Mouse (Mus musculus): ENCODE data around the gene BC048562. TPM values are rescaled to one million over a fixed set of nuclear protein-coding genes. Genes with fewer than 3 reads are reported as not detected.

BC048562 gene
- polyA plus RNA-seq (2012; rRNA removed): not detected in 2 replicates

DNA sequence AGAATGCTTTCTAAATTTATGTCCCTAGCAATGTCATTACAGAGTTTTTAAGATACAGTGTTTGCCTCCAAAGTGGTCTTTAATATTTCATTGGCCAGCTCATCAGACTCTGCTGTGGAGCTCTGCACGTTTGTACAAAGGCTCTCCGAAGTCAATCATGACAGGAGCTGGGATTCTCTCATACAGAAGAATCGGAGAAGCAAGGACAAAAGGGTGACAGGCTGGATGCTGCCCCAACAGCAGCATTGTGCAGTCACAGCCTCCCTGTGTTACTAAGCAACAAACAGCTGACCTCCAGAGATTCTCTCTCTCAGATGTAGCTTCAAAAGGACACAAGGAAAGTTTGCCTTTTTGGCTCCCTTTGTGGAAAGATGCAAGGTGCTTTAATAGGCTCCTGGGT, at the start of gene BC048562:
BC048562 (plus strand) TSS at position 301 of the 400 bp plus-strand sequence.
- no peak for DNase-seq (ENCODE audit: extremely low spot score in 1 of 2, low spot score in 1 of 2)

DNA sequence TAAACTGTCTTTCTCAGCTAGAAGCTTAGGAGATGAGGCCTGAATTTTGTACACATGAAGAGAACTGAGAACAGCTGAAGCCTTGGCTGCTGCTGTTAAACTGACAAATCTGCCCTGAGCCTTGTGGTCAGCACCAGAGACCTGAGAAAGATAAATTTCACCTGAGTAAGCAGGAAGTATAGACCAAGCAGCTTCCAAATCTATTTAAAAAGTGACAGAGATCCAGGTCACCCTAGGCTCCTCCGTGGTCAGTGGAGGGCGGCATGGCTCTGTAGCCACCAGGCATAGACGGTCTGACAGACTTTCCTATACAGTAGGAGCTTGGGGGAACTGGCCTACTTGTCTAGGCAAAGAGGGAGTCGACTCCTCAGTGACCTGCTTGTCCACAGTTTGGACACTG, 49.5 kb upstream of the BC048562 start:
- DNase-seq (ENCODE audit: extremely low spot score in 1 of 2, low spot score in 1 of 2): no peak

DNA sequence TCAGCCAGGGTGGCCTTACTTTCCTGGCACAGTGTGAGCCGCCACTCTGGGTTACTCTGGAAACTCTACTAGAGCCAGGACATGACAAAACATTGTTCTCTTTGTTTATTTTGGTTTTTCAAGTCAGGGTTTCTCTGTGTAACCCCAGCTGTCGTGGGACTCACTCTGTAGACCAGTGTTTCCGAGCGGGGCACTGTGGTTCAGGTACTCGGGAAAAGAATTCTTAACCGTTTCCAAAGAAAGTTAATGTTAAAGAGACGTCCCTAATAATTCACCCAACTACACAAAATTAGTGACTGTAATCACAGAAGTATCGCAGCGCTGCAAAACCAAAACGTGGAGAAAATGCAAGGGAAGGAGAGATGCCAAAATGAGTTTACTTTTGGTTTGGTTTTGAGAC, 47.7 kb upstream of the BC048562 start:
- DNase-seq (ENCODE audit: extremely low spot score in 1 of 2, low spot score in 1 of 2): no peak

DNA sequence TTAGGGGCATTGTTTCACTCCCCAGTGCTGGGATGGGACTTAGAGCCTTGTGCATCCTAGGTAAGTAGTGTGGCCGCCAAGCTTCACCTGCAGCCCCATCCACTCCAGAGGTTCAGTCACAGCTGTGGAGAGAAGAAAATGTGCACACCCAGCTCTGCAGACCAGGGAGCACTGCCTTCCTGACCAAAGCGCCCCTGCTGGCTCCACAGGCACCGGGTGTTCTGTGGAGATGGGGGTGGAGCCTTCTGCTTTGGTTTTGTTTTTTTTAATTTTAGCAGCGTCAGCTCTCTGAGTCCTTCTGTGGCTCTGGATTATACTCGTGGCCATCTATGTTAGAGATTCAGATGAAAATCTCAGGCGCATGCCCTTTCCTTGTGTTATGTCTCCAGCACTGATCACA, 47.1 kb upstream of the BC048562 start:
- DNase-seq (ENCODE audit: extremely low spot score in 1 of 2, low spot score in 1 of 2): no peak

DNA sequence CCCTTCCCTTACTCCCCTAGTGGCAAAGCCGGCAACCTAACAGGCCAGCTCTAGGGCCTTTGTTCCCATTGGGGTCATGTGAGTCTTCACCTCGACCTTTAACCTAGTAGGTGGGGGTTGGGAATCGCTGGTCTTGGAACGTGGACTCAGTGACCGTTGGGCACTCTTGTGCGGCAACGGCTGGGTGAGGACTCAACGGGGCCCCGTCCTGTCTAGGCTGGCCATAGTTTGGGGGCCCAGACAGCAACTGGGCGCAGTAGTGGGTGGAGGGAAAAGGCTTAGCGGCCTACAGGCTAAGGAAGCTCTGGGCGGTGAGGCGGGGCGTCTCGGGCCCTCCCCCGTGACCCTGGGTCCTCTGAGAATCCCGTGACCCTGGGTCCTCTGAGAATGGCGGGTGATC, 43.6 kb upstream of the BC048562 start, which contains the start of gene 1700102P08Rik:
1700102P08Rik (plus strand) TSS at position 130 of the 400 bp plus-strand sequence.
- no peak for DNase-seq (ENCODE audit: extremely low spot score in 1 of 2, low spot score in 1 of 2)

DNA sequence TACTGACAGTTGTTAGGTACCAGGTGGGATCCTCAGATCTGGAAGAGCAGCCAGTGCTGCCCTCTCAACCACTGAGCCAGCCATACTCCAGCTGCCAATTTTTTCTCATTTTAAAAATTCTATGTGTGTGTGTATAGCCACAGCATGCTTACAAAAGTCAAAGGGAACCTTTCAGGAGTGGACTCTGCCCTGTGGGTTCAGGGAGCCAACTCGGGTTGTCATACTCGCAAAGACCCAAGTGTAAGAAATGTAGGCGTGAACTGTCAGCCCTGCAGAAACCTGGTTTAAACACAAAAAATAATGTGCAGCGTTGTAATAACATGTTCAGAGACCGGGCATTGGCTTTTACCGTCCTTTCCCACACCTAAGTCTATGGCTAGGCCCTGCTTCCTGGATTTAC, 42.1 kb upstream of the BC048562 start:
- no peak for DNase-seq (ENCODE audit: extremely low spot score in 1 of 2, low spot score in 1 of 2)

DNA sequence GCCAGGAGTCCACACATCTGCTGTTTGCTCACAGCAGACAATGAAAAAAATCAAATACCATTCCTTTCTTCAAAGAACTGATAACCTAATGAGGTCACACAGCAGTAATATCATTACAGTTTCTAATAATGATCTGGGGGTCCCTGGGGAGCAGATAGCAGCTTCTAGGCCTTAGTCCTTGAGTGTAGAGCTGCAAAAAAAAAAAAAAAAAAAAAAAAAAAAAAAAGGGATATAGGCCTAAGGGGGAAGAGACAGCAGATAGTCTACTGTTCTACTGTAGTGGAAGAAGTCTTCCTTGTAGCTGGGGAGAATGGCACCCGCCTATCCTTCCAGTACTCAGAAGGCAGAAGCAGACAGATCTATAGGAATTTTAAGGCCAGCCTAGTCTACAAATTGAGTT, 40.9 kb upstream of the BC048562 start:
- DNase-seq (ENCODE audit: extremely low spot score in 1 of 2, low spot score in 1 of 2): no peak

DNA sequence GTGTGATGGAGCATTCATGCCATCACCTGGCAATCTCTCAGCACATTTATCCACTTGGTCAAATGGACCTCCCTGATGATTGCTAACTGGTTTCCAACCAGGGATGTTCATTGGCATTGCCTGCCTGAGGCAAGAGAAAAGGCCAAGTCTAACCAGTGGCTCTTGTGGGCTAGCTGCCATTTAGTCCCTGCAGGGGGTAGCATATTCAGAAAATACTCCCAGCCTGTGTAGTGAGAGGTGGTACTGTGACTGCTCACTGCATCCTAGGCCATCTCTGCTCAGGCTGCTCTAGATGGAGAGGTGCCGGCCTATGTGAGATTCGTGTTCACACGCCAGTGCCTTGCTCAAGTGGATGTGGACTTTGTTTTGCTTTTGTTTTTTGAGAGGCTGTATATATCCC, 38.0 kb upstream of the BC048562 start:
- DNase-seq (ENCODE audit: extremely low spot score in 1 of 2, low spot score in 1 of 2): no peak

DNA sequence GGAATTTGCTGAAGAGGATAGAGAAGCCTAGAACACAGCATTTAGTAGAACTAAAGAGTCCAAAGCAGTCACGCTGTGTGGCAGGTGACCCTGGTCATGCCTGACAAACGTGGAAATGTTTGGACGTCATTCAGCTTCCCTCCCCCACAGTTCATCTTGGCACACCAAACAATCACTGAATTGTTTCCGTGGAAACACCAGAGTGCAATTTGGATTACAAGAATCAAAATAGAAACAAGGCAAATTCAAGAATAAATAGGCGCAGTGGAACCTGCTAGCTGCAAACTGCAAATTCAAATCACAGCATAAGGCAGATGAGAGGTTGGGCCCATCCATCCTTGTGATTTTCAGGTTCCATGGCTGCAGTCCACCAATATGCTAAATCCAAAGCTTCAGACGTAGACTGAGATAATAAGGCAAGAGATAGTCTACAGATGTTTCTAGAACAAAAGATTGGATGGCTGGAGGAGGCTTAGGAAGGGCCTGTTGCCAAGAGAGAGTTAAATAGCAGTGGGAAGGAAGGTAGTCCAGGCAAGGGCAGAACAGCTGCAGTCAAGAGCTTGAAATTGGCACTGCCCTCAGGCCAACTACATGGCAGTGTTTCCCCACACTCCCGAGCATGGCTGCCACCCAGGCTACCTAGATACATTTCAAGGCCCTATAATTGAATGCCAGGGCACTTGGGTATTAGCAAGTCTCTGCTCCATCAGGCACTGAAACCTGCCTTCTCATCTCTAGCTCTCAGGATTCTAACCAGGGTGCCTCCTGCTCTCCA, 34.9 kb upstream of the BC048562 start:
- DNase-seq (ENCODE audit: extremely low spot score in 1 of 2, low spot score in 1 of 2): peak; percentile 74 to 81

DNA sequence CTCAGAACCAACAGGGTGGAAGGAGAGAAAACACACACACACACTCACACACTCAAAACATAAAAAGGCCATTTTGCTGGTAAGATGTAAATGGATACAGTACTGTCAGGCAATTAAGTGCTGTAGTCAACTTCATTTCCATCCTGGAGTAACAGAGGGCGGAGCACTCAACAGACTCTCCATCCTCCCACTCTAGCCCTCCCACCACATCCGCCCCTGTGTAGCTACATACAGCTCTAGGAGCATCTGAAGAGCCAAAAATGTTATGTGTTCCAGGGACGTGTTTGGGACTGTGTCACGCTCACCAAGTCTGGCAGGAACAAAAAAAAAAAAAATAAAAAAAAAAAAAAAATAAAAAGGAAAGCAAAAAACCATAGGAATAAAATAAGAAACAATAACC, 33.2 kb upstream of the BC048562 start:
- peak; percentile 53 to 70 for DNase-seq (ENCODE audit: extremely low spot score in 1 of 2, low spot score in 1 of 2)

DNA sequence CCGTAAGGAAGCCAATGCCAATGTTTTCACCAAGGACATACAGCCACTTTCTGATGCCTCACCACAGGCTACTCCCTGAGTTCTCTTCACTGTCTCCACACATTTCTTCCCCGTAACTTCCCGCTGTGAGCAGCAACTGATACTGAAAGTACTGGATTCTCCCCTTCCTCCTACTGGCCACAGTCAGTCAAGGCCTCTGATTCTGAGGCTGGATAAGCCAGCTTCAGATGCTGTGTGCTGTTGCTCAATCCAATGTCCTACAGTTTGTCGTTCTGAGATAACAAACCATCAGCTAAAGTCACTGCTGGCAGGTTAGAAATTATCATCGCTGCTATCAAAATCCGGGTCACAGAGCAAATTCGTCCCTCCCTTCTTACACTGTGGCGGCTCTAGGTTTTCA, 31.8 kb upstream of the BC048562 start:
- DNase-seq (ENCODE audit: extremely low spot score in 1 of 2, low spot score in 1 of 2): no peak

DNA sequence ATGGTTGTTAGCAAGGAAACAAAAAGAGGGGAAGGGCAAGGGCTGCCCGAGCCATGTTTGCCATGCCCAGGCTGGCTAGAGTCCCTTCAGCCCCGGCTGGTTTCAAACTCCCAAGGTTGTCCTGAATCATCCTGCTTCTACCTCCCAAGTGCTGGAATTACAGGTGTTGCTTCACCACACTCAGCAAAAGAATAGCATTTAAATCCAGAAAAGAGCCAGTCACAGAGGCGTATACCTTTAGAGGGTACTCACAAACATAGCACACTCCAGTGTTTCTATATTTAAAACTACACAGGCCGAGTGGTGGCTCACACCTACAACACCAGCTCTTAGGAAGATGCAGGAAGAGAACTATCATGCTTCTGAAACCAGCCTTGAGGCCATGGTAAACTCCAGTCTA, 26.7 kb upstream of the BC048562 start:
- no peak for DNase-seq (ENCODE audit: extremely low spot score in 1 of 2, low spot score in 1 of 2)

DNA sequence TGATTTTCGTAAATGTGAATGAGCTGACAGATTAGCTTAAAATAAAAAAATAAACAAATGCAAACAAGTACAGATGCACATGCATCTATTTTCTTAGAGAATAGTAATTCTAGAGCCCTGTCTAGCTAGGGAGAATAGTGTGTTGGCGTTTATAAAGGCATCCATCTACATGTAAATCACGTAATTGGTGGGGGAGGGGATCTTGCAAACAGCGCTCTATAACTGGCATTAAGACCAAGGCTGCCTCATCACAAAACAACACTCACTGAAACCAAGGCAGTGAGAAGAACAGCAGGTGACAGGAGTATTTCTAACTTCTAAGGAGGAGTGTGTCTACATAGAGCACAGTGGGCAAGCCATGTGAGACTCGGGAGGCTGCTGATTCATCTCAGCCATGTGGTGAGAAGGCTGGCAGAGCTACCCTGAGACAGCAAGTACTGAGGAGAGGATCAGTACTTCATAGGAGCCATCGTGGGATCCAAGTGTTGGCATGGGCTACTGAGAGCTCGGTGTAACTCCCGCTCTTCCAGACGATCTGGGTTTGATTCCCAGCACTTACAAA, 24.8 kb upstream of the BC048562 start:
- peak; percentile 79 to 80 for DNase-seq (ENCODE audit: extremely low spot score in 1 of 2, low spot score in 1 of 2)

DNA sequence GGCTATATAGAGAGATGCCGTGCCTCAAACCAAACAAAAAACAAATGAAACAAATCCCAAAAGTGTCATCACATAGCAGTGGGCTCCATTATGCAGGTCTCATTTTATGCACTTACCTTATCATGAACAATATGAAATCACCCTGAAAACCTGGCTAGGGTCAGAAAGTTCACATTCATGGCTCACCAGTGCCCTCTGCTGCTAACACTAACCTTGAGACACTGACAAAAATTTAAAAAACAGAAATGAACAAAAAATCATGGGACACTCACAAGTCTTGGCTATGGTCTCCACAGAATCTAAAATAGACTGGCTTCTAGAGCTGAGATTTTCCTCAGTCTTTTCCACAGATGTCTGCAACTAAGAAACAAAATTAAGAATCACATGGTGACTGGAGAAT, 24.1 kb upstream of the BC048562 start:
- DNase-seq (ENCODE audit: extremely low spot score in 1 of 2, low spot score in 1 of 2): peak in 1 of 2 experiments; percentile 60

DNA sequence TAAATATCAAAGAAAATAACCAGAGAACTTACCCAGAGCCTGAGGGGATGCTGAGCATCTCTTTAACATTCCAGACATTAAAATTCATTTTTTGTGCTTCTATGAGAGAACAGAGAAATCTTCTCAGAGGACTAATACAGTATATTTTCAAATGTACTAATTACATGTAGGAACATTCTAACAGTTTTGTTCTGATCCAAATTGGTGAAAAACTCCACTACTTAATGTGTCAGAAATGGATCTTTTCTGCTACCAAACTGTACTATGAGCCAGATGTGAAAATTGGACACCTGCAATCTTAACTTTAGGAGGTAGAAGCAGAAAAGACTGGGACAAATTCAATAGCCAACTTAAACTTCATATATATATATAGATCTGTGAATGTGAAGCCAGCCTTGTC, 7.9 kb upstream of the BC048562 start, which contains the start of gene Ccdc36:
Ccdc36 (minus strand) TSS at position 101 of the 400 bp plus-strand sequence.
- no peak for DNase-seq (ENCODE audit: extremely low spot score in 1 of 2, low spot score in 1 of 2)

DNA sequence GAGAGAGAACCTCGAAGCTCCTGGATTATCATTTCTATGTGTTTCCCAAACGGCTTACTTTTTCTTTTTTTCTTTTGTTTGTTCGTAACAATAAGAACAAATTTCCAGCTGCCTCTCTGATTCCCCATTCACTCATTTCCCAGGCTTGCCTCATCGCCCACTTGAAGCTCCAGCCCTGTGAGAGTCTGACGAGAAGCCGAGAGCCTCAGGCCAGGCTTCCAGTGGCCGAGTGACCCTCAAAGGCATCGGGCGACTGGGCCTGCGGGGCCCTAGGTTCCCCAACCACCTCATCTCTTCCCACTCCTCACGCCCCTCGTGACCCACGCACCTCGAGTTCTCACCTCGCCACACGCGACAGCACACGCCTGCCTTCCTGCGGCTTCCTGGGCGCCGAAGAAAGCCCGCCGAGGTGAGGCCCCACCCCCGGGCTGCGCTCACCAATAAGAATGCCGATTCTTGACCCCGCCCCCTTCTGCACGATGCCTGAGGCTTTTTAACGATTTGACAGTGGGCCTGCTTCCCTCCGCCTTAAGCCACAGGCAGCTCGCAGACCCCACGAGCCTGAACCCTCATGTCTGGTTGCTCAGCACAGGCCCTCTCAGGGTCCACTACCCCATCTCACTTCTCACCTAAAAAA, 4.7 kb upstream of the BC048562 start:
- no peak for DNase-seq (ENCODE audit: extremely low spot score in 1 of 2, low spot score in 1 of 2)

DNA sequence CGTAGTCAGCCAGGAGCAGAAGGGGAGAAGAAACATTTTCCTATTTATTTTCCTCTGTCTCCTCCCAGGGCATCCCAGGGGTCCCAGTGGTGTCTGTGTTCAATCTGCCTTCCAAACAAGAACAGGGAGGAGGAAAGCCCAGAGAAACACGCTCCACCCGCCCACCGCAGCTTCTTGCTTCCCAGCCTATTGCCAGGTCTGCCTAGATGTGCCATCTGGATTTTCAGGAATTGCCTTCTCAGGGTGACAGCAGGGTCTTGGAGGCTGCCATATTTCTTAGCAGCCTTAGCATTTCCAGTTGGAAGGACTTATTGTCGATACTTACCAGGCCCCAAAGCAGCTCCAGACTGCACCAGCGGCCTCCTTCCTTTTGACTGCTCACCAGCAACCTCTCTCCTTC, 2.9 kb downstream of the BC048562 start:
- DNase-seq (ENCODE audit: extremely low spot score in 1 of 2, low spot score in 1 of 2): no peak

DNA sequence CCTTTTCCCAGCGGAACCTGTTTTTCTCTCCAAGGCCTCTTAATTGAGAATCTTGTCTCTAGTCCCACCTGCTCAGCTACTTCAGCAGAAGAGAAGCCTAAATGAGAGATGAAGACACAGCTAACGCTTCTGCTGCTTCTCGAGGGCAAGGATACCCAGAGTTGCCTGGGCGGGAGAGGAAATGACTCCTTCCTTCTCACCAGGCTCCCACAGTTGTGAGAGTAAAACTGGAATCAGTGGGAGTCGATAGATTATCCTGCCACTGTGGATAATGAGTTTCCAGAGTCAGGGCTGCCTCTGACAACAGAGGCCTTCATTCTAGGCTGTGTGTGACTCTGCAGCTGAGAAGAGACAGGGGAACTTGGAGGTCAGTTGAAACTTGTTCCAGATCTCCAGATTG, 4.2 kb downstream of the BC048562 start:
- DNase-seq (ENCODE audit: extremely low spot score in 1 of 2, low spot score in 1 of 2): peak in 1 of 2 experiments; percentile 76

DNA sequence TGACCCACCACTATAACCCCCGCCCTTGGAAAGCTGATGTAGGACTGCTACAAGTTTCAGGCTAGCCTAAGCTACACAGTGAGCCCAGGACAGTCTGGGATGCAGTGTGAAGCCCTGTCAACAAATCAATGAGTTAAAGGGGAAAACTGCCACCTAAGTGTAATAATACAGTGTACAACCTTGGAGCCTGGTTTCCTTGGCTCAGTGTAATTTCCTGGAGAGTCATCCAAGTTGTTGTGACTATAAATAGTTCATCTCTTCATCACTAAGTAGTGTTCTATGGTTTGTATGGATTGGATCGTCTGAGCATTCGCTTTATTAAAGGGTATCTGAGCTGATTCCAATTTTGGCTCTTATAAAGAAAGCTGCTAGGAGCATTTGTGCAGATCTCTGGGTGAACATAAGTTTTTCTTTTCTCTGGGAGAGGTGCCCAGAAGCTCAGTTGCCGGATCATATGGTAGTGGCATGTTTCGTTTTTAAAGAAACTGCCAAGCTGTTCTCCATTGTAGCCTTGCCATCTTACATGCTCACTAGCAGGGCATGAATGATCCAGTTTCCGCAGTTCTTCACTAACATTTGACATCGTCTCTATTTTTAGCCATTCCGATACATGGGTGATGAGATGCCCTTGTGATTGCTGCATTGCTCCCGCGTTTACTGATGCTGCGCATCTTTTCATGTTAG, 5.1 kb downstream of the BC048562 start:
- DNase-seq (ENCODE audit: extremely low spot score in 1 of 2, low spot score in 1 of 2): peak; percentile 49 to 81

DNA sequence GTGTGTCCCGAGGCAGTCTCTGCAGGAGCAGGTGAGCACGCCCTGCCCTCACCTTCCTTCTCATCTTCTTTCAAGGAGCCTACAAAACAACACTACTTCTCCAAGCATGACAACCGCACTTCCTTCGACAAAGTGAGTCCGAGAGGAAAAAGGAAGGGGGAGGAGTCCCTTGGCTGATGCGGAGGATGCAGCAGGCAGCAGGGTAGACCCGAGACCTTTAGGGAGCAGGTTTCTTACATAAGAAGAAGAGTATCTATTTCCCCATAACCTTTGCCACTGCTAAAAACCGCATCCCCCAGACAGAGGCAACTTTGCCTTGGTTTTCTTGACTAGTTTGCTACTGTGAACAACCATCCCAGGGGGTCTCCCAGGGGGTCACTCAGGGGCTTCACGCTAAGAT, 8.8 kb downstream of the BC048562 start:
- no peak for DNase-seq (ENCODE audit: extremely low spot score in 1 of 2, low spot score in 1 of 2)

DNA sequence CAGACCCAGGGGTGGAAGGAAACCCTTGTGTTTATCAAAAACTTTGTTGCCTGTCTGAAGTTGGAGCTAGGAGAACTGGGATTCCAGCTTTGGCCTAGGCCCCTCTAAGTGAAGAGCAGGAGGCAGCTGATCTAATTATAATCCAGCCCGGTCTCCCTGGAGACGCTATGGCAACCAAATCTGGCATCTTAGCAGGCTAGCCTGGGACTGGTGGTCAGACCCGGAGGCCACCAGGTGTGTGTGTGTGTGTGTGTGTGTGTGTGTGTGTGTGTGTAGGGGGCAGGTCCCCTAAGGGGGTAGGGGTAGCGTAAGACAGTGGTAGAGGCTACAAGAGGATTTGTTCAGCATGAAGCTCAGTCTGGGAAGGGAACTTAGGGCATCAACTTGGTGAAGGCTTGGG, 13.6 kb downstream of the BC048562 start:
- peak in 1 of 2 experiments; percentile 76 for DNase-seq (ENCODE audit: extremely low spot score in 1 of 2, low spot score in 1 of 2)
